Mouse (Mus musculus) small intestine, adult 2 months (tissue): ENCODE measurements around the gene Aes. TPM values are rescaled to one million over a fixed set of nuclear protein-coding genes. Genes with fewer than 3 reads are reported as not detected.
A peak's percentile ranks its signal among the peaks of the same experiment; 100 is the strongest.

Experiments
- H3K27ac ChIP-seq: fragments of 200-500 bp; 2 replicates; pipeline ENCODE4 v1.5.1; 2012; ENCODE audit warnings: low read depth, low read length, control low read depth, inconsistent platforms; ENCODE audit not compliant: insufficient read depth
- H3K27me3 ChIP-seq: fragments of 200-500 bp; 2 replicates; pipeline ENCODE4 v1.6.1; 2012; ENCODE audit warnings: mild to moderate bottlenecking, moderate library complexity, low read length, inconsistent platforms; ENCODE audit not compliant: control insufficient read depth, insufficient read depth
- H3K36me3 ChIP-seq: fragments of 200-500 bp; 2 replicates; pipeline ENCODE4 v1.6.1; 2012; ENCODE audit warnings: mild to moderate bottlenecking, low read length, control low read depth, inconsistent platforms; ENCODE audit not compliant: control insufficient read depth, insufficient read depth
- H3K4me1 ChIP-seq: fragments of 200-500 bp; 2 replicates; pipeline ENCODE4 v1.6.1; 2012; ENCODE audit warnings: low read length, inconsistent platforms, mixed read lengths; ENCODE audit not compliant: control insufficient read depth, insufficient read depth, insufficient read length
- H3K4me3 ChIP-seq: fragments of 200-500 bp; 2 replicates; pipeline ENCODE4 v1.5.1; 2012; ENCODE audit warnings: low read depth, mild to moderate bottlenecking, control low read depth, inconsistent platforms, low read length, moderate library complexity
- CTCF ChIP-seq: fragments of 200-500 bp; IDR thresholded peaks from 2 replicates; pipeline ENCODE4 v1.5.1; 2012; ENCODE audit warnings: low read depth, mild to moderate bottlenecking, control low read depth, inconsistent platforms, low read length, moderate library complexity, mixed read lengths; ENCODE audit not compliant: insufficient replicate concordance, insufficient read length; ENCODE audit errors: extremely low read depth
- POLR2A ChIP-seq: fragments of 200-500 bp; IDR thresholded peaks from 2 replicates; pipeline ENCODE4 v1.6.1; 2012; ENCODE audit warnings: low read depth, mild to moderate bottlenecking, control low read depth, inconsistent platforms, low read length, moderate library complexity
- WGBS: fragments of 180-500 bp; shearing (Covaris S2); methylation state at CpG from one replicate; pipeline ENCODE4 v1.1.7; 2018; 5-methylcytosine and 5-hydroxymethylcytosine counted together
- polyA plus RNA-seq: library from polyadenylated mRNA; depleted of rRNA; stranded (reverse); fragments of >200 nt; gene quantifications from 2 replicates; pipeline ENCODE4 v1.2.3, GENCODE M21; 2012

Gene Aes
- polyA plus RNA-seq, 1 experiment = 3,003 TPM

DNA sequence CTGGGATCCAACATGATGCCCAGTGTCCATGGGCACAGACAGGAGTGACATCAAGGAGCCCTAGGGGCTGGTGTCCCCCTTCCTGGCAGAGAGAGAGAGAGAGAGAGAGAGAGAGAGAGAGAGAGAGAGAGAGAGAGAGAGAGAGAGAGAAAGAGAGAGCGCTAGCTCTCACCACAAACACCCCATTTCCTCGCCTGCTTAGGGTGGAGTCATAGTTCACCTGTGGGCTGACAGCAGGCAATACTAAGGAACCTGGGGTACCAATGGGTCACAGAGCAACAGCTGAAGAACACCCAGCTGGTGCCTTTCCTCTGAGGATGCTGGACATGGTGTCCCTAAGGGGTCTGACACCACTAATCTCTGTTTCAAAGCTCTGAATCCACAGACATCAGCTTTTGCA is 21.9 kb upstream of the Aes start:
- Histone ChIP-seq H3K4me3 (no peak overlapping the region), H3K27ac (no peak overlapping the region; the same call in 1 of the 2 replicates), H3K36me3 (peaks cover 71% of the 10 kb centered on the region), H3K4me1 (peaks cover 47% of the 10 kb centered on the region), H3K27me3 (no peaks in the 10 kb centered on the region)
- WGBS = 66% methylated on average over 2 of the region's 2 CpGs
- no peak for TF ChIP-seq CTCF
- no peak for TF ChIP-seq POLR2A

DNA sequence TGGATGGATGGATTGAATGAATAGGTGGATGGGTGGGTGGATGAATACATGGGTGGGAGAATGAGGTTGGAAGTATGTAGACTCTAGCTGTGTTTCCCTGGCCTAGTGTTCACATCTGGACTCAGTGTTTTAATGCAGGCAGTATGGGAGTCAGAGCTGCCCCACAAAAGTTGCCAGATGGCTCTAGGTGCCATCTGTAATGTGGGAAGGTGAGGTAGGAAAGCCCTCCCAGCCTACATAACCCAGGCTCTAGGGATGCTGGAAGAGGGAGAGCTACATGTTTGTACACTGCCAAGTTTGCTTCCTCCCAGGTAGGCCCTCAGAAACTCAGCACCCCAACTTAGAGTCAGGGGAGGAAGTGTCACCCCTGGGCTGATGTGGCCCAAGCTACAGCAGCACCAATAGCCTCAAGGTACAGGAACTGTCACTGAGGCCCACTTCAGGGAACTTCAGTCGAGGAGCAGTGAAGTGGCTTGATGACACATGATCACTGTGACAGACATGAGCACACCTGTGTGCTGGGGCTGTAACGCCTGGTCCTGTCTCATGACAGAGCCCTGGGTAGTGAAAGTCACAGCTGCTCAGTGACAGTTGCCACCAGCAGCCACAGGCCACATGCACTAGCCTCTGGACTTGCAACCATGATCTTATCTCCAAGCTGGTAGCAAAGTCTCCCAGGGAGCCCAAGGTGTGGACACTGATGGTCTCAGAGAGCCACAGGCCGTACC is 20.8 kb upstream of the Aes start:
- TF ChIP-seq POLR2A (no peak), CTCF (no peak)
- H3K27ac ChIP-seq = peak overlapping the region; percentile 84
- 34% methylated on average over 3 of the region's 3 CpGs for WGBS
- peaks cover 47% of the 10 kb centered on the region for H3K4me1 ChIP-seq
- peaks cover 67% of the 10 kb centered on the region for H3K36me3 ChIP-seq
- H3K27me3 ChIP-seq = no peaks in the 10 kb centered on the region
- no peak overlapping the region for H3K4me3 ChIP-seq

DNA sequence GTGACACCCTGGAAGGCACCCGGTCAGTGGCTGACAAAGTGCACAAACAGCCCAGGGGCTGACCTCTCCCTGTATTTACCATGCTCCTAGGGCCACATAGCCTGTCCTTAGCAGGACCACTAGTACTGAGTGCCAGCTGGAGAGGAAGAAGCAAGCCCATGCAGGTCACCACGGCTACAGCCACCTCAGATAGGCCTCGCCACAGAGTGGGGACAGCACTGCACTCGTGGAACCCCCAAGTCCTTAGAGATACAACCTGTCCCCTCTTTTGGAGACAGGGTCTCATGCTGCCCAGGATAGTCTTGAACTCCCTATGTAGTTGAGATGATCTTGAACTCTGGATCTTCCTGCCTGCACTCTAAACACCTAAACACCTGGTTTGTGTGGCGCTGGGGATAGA is 17.9 kb upstream of the Aes start:
- H3K27me3 ChIP-seq = no peaks in the 10 kb centered on the region
- peak overlapping the region; percentile 84 for H3K4me3 ChIP-seq
- WGBS = 32% methylated on average over 5 of the region's 5 CpGs
- TF ChIP-seq CTCF = no peak
- H3K4me1 ChIP-seq = peaks cover 43% of the 10 kb centered on the region
- H3K36me3 ChIP-seq = peaks cover 46% of the 10 kb centered on the region
- peak overlapping the region; percentile 98 for H3K27ac ChIP-seq

DNA sequence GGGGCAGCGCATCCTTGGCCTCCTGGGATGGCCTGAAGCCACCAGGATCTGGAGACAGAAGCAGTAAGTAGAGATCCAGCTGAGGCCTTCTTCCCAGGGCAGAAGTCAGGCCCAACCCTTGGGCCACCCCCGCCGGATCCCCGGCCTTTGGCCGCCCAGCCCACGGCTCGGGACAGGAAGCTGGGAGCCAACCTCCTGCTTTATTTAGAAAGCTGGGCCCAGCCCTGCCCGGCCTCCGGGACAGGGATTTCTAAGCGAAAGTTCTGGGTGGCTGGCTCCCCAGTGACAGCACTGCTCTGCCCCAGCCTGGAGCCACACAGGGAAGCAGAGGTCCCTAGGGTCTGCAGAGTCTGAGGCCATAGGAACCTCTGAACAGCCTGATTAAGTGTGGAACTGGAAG is 17.5 kb upstream of the Aes start:
- Histone ChIP-seq H3K27me3 (no peaks in the 10 kb centered on the region), H3K4me1 (peaks cover 45% of the 10 kb centered on the region), H3K4me3 (peak overlapping the region; percentile 84), H3K27ac (peak overlapping the region; percentile 98), H3K36me3 (peaks cover 44% of the 10 kb centered on the region)
- WGBS = 5% methylated on average over 10 of the region's 10 CpGs
- TF ChIP-seq CTCF = no peak
- TF ChIP-seq POLR2A = peak; percentile 84

DNA sequence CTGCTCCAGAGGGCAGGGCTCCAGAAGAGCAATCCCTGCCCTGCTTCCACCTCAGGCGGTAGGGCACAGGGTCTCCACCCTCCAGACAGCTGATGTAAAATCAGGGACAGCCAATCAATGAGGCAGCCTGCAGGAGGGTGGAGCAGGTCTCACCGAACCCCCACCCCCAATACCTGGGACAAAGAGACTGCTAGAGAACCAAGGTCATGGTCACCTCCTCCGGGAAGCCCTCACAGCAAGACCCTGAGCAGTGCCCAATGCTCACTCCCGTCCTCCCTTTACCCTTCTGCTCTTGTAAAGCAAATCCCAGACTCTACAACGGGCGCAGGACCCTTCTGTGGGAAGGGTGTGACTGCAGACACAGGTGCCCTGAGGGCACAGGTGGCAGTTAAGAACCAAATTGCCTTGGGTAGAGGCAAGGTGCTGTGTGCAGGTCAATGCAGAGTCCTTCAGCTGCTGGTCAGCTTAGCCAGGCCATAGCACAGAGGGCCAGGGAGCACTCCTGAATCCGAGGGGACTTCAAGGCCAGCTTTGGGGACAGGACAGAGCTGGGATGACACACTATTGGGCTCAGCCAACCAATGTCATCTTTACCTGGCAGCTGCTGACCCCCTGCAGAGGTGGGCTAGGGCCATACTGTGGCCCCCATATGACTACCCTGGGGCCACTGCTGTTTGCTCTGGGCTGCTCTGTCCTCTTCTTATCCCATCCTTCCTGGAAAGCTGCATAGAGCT is 16.4 kb upstream of the Aes start:
- WGBS = 31% methylated on average over 7 of the region's 7 CpGs

DNA sequence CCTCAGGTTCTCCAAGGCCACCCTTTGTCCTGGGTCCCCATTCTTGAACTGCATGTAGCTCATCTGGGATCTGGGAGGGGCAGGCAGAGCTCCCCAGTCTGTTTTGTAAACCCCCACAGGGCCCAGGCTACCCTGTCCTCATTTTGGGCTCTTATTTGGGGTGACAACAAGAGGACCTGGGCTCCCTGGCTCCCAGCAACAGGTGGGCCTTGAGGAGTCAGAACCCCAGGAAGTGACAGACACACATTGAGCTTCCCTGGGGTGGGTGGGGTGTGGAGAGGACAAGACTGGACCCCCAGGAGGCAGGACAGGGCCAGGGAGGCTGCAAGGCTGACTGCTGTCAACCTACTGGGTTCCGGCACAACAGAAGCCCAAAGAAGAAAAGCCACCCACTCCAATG is 15.7 kb upstream of the Aes start:
- Histone ChIP-seq H3K27me3 (no peaks in the 10 kb centered on the region), H3K27ac (peak overlapping the region; percentile 98)

More for the DNA sequence above, 16.4 kb upstream of the Aes start:
- peaks cover 43% of the 10 kb centered on the region for H3K4me1 ChIP-seq
- no peaks in the 10 kb centered on the region for H3K27me3 ChIP-seq
- peak overlapping the region; percentile 84 for H3K4me3 ChIP-seq
- peaks cover 40% of the 10 kb centered on the region for H3K36me3 ChIP-seq
- TF ChIP-seq CTCF = no peak
- peak; percentile 68; the same call in 1 of the 2 replicates for TF ChIP-seq POLR2A
- peak overlapping the region; percentile 98 for H3K27ac ChIP-seq

More for the DNA sequence above, 15.7 kb upstream of the Aes start:
- Histone ChIP-seq H3K4me1 (peaks cover 40% of the 10 kb centered on the region), H3K4me3 (peak overlapping the region; percentile 84), H3K36me3 (peaks cover 33% of the 10 kb centered on the region)
- WGBS = 19% methylated on average over 1 of the region's 1 CpGs
- TF ChIP-seq CTCF = no peak
- TF ChIP-seq POLR2A = peak; percentile 17; the same call in 1 of the 2 replicates
